Mouse (Mus musculus): ENCODE measurements around the gene Abi1.

Abi1 gene

GRCm38 (mm10) chr2:22933556-22933955 lies 106.5 kb downstream of the Abi1 start:
- TF ChIP-seq GATA4 (IDR thresholded peaks at IDR 0.05; ENCODE audit: insufficient replicate concordance, low read length) = no peak

GRCm38 (mm10) chr2:22928259-22928658 lies 111.8 kb downstream of the Abi1 start:
- TF ChIP-seq GATA4 (IDR thresholded peaks at IDR 0.05; ENCODE audit: insufficient replicate concordance, low read length) = no peak

- no peak for TF ChIP-seq GATA4 (IDR thresholded peaks at IDR 0.05; ENCODE audit: insufficient replicate concordance, low read length)
Observed at GRCm38 (mm10) chr2:22918651-22919050, 121.4 kb downstream of the Abi1 start.

GRCm38 (mm10) chr2:22914421-22914820 lies 125.6 kb downstream of the Abi1 start:
- TF ChIP-seq GATA4 (IDR thresholded peaks at IDR 0.05; ENCODE audit: insufficient replicate concordance, low read length) = no peak

- TF ChIP-seq GATA4 (IDR thresholded peaks at IDR 0.05; ENCODE audit: insufficient replicate concordance, low read length) = no peak
Observed at GRCm38 (mm10) chr2:22903947-22904346, 136.1 kb downstream of the Abi1 start.

GRCm38 (mm10) chr2:22895282-22896273 lies 144.5 kb downstream of the Abi1 start, which contains the start of gene Pdss1:
Pdss1 (plus strand) TSS chr2:22895522.
- peak; percentile 81; the same call in 1 of the 2 replicates for TF ChIP-seq GATA4 (IDR thresholded peaks at IDR 0.05; ENCODE audit: insufficient replicate concordance, low read length)

- TF ChIP-seq GATA4 (IDR thresholded peaks at IDR 0.05; ENCODE audit: insufficient replicate concordance, low read length) = no peak
Observed at GRCm38 (mm10) chr2:22894932-22895281, 145.1 kb downstream of the Abi1 start.

All from liver, adult (tissue).